Mouse (Mus musculus) limb, embryonic 14.5 days (tissue): ENCODE data around the gene Slc38a5. TPM values are rescaled to one million over a fixed set of nuclear protein-coding genes. Genes with fewer than 3 reads are reported as not detected.

Experiments used
- ATAC-seq: fragments of 200-750 bp; cut with Nextera tagmentation; 2 replicates; pipeline ENCODE4 v1.8.0; 2017; ENCODE audit warnings: low read depth, moderate number of reproducible peaks, moderate TSS enrichment; ENCODE audit not compliant: low FRiP score
- DNase-seq: peaks from one replicate; pipeline ENCODE4 v3.0.0-alpha.2; 2015; ENCODE audit warnings: low spot score
- H3K27ac ChIP-seq: fragments of 300-500 bp; sonication (generic); replicated peaks from 2 replicates; pipeline ENCODE4 v1.5.1; 2014; ENCODE audit warnings: low read depth, mild to moderate bottlenecking, low read length, moderate library complexity, mixed read lengths
- H3K27me3 ChIP-seq: fragments of 300-500 bp; sonication (generic); 2 replicates; pipeline ENCODE4 v1.6.1; 2014; ENCODE audit warnings: low read length, mixed read lengths; ENCODE audit not compliant: control insufficient read depth, insufficient read depth
- H3K36me3 ChIP-seq: fragments of 300-500 bp; sonication (generic); 2 replicates; pipeline ENCODE4 v1.6.1; 2014; ENCODE audit warnings: mild to moderate bottlenecking, low read length, moderate library complexity, mixed read lengths; ENCODE audit not compliant: control insufficient read depth, insufficient read depth
- H3K4me1 ChIP-seq: fragments of 300-500 bp; sonication (generic); 2 replicates; pipeline ENCODE4 v1.6.1; 2014; ENCODE audit warnings: antibody characterized with exemption, low read length, mixed read lengths; ENCODE audit not compliant: control insufficient read depth, insufficient read depth
- H3K4me2 ChIP-seq: fragments of 300-500 bp; sonication (generic); replicated peaks from 2 replicates; pipeline ENCODE4 v1.6.1; 2014; ENCODE audit warnings: low read depth, mild to moderate bottlenecking, low read length, moderate library complexity; ENCODE audit not compliant: severe bottlenecking
- H3K4me3 ChIP-seq: fragments of 300-500 bp; sonication (generic); replicated peaks from 2 replicates; pipeline ENCODE4 v1.5.1; 2014; ENCODE audit warnings: low read length
- H3K9ac ChIP-seq: fragments of 300-500 bp; sonication (generic); 2 replicates; pipeline ENCODE4 v1.6.1; 2014; ENCODE audit warnings: mild to moderate bottlenecking, low read depth, low read length, moderate library complexity; ENCODE audit not compliant: severe bottlenecking
- H3K9me3 ChIP-seq: fragments of 300-500 bp; sonication (generic); 2 replicates; pipeline ENCODE4 v1.6.1; 2016; ENCODE audit warnings: low read length; ENCODE audit not compliant: control insufficient read depth
- POLR2A ChIP-seq: fragments of 200-500 bp; IDR thresholded peaks from 2 replicates; pipeline ENCODE4 v1.8.0; 2012; ENCODE audit warnings: inconsistent platforms, mild to moderate bottlenecking, moderate library complexity, borderline replicate concordance; ENCODE audit not compliant: insufficient read depth, insufficient read length; ENCODE audit errors: extremely low read depth
- WGBS: fragments of 180-500 bp; shearing (Covaris S2); extraction: QIAGEN DNeasy Blood & Tissue Kit; methylation state at CpG from one replicate; pipeline ENCODE4 v1.1.7; 2014; 5-methylcytosine and 5-hydroxymethylcytosine counted together
- polyA plus RNA-seq, 2 experiments: library from polyadenylated mRNA; depleted of rRNA in 1 of 2; stranded (reverse) in 1 of 2; unstranded in 1 of 2; fragments of >200 nt; fragmentation: Nextera tagmentation in 1 of 2; extraction: Ambion mirVana in 1 of 2; gene quantifications; 2 replicates each; pipeline versions ENCODE4 v1.2.1 to v1.2.3; 2012 to 2014

Slc38a5 gene
- polyA plus RNA-seq, 2 experiments, result 0.67 to 0.80 TPM

DNA sequence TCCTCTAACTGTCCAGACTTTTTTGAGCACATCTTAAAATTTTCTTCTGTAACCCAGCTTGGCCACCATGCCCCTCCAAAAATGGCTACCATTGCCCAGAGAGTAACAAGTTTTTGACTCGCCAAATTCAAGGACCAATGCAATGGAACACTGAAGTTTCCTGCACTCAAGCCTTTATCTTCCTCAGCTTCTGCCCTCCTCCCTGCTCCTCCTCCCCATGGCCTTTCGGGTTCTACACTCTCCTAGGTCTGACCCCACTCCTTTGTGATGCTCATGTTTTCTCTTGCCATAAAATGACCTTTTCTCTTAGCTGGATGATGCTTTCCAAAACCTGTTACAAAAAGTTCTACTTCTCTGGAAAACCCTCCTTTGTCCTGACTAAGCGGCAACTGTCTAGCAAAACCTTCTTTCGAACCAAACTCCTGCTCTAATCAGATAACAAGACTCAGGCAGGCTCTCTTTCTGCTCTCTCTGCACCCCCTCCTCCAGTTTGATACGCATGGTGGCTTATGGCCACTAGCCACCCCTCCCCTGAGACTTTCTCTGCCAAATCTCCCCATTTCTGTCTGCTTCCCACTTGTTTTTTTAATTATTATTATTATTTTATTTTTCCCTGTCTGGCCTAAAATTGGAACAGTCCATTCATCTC, 7.7 kb upstream of the Slc38a5 start:
- H3K9me3 ChIP-seq, result no peaks in the 10 kb centered on the region
- H3K27me3 ChIP-seq, result no peaks in the 10 kb centered on the region
- no peak overlapping the region for H3K9ac ChIP-seq
- no peak for ATAC-seq
- no peak for DNase-seq
- no peaks in the 10 kb centered on the region for H3K36me3 ChIP-seq
- no peak for TF ChIP-seq POLR2A
- H3K27ac ChIP-seq, result no peak overlapping the region
- no peak overlapping the region for H3K4me3 ChIP-seq
- H3K4me1 ChIP-seq, result no peaks in the 10 kb centered on the region
- 69% methylated on average over 5 of the region's 5 CpGs for whole genome bisulfite sequencing
- H3K4me2 ChIP-seq, result no peak overlapping the region

GRCm38 (mm10) chrX:8264222-8264621, 6.7 kb upstream of the Slc38a5 start:
- no peak for DNase-seq
- Histone ChIP-seq H3K27ac (no peak overlapping the region), H3K27me3 (no peaks in the 10 kb centered on the region), H3K4me3 (no peak overlapping the region), H3K4me2 (no peak overlapping the region), H3K9me3 (no peaks in the 10 kb centered on the region), H3K4me1 (no peaks in the 10 kb centered on the region), H3K9ac (no peak overlapping the region), H3K36me3 (no peaks in the 10 kb centered on the region)
- ATAC-seq, result no peak
- TF ChIP-seq POLR2A, result no peak
- WGBS, result 77% methylated on average over 3 of the region's 3 CpGs

DNA sequence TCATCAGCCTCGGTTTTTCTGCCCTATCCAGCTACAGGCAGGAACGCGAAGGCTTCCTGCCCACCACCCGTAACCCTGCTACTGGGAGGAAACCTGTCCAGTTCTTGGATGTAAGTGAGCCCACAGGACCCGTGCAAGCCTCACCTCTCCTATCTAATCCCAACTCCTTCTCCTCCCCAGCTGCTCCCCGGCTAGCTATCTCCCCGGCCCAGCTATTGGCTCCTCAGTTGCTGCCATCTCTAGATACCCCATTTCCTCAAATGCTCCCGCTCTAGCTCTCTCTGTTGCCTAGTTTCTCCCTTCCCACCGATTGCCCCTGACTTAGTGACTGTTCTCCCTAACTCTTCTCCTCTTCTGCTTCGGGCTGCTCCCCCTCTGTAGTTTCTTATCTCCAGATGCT, 1.1 kb downstream of the Slc38a5 start:
- Histone ChIP-seq H3K4me2 (0 out of 2 replicates have a peak overlapping the region, but pooled peaks have one; percentile 19), H3K9me3 (no peaks in the 10 kb centered on the region), H3K4me1 (no peaks in the 10 kb centered on the region), H3K36me3 (no peaks in the 10 kb centered on the region), H3K9ac (no peak overlapping the region), H3K4me3 (no peak overlapping the region), H3K27me3 (no peaks in the 10 kb centered on the region), H3K27ac (no peak overlapping the region)
- ATAC-seq, result no peak
- DNase-seq, result no peak
- 38% methylated on average over 10 of the region's 10 CpGs for WGBS
- TF ChIP-seq POLR2A, result no peak

GRCm38 (mm10) chrX:8274056-8274455, 3.1 kb downstream of the Slc38a5 start:
- Histone ChIP-seq H3K4me2 (no peak overlapping the region), H3K27ac (no peak overlapping the region), H3K9ac (no peak overlapping the region), H3K36me3 (no peaks in the 10 kb centered on the region), H3K9me3 (no peaks in the 10 kb centered on the region), H3K4me3 (no peak overlapping the region), H3K27me3 (no peaks in the 10 kb centered on the region), H3K4me1 (no peaks in the 10 kb centered on the region)
- DNase-seq (no peak), ATAC-seq (no peak)
- no peak for TF ChIP-seq POLR2A
- 86% methylated on average over 5 of the region's 5 CpGs for WGBS

GRCm38 (mm10) chrX:8288621-8289020, 17.7 kb downstream of the Slc38a5 start:
- Histone ChIP-seq H3K9ac (no peak overlapping the region), H3K4me2 (no peak overlapping the region), H3K4me3 (no peak overlapping the region), H3K4me1 (no peaks in the 10 kb centered on the region), H3K27ac (no peak overlapping the region), H3K36me3 (no peaks in the 10 kb centered on the region), H3K27me3 (no peaks in the 10 kb centered on the region), H3K9me3 (no peaks in the 10 kb centered on the region)
- ATAC-seq, result no peak
- no peak for DNase-seq
- 75% methylated on average over 5 of the region's 5 CpGs for WGBS
- TF ChIP-seq POLR2A, result no peak
